Mouse (Mus musculus): ENCODE data around the gene Sorcs3. TPM values are rescaled to one million over a fixed set of nuclear protein-coding genes. Genes with fewer than 3 reads are reported as not detected.

The Sorcs3 gene
- polyA plus RNA-seq, 1 experiment from 2014 or later, result 0.46 TPM

DNA sequence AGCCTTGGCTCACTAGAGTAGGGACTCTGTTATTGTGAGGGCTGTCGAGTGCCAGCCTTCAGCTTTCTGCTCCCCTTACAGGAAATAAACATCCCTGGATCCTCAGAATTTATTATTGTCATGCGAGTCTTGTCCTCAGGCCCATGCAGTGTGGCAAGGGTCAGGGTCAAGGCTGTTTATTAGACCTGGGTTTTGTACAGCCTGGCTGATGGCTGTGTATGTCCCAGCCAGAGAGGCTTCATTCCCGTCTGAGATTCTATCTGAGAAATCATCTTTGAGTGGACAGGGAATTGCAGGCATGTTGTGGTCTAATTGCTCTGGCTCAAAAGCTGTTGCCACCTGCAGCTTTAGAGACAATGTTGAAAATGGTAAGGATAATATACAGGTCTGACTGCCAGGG, 285.3 kb downstream of the Sorcs3 start:
- no peak overlapping the region for H3K4me3 ChIP-seq
- H3K27me3 ChIP-seq (ENCODE audit: low read depth, poor library complexity, severe bottlenecking), result no peaks in the 10 kb centered on the region
- H3K36me3 ChIP-seq, result no peaks in the 10 kb centered on the region
- H3K9me3 ChIP-seq (replicated peaks), result no peaks in the 10 kb centered on the region
- no peak for DNase-seq (ENCODE audit: low spot score)
- H3K27ac ChIP-seq, result no peak overlapping the region
- no peaks in the 10 kb centered on the region for H3K4me1 ChIP-seq
- 73% methylated on average over 3 of the region's 3 CpGs for WGBS

DNA sequence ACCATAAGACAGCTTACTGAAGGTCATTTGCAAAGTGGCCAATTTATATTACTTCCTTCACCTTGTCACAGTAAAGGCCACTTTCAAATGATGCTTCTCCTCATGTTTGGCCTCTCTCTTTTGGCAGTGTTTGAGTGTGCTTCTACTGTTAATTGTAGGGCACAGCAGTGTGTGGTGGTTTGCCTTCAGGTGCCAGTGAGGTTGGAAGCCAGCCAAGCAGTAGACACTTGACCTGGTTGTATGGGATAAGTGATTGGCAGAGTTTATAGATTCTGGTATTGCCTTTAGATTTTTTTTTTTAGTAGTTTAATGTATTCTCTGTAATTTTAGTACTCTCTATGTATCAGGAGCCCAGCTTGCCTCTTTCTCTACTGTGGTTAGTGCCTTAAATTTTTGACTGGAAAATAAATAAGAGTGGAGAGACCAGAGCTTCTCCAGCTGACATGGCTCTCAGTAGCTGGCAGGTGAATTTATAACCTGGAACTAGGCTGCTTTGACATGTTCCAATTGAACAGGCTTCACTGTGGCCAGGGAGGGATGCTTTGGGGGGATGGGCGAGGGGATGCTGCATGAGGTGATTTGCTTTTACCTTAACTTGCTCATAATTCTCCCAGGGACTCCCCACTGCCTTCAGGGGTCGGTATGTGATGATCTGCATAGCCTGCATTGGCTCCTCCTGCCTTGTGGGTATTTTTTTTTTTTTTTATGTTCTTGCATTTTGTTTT, 298.2 kb downstream of the Sorcs3 start:
- Histone ChIP-seq H3K27ac (no peak overlapping the region), H3K9me3 (replicated peaks) (no peaks in the 10 kb centered on the region), H3K4me1 (no peaks in the 10 kb centered on the region), H3K36me3 (no peaks in the 10 kb centered on the region), H3K4me3 (no peak overlapping the region), H3K27me3 (ENCODE audit: low read depth, poor library complexity, severe bottlenecking) (no peaks in the 10 kb centered on the region)
- WGBS, result 65% methylated on average over 2 of the region's 2 CpGs
- no peak for DNase-seq (ENCODE audit: low spot score)

DNA sequence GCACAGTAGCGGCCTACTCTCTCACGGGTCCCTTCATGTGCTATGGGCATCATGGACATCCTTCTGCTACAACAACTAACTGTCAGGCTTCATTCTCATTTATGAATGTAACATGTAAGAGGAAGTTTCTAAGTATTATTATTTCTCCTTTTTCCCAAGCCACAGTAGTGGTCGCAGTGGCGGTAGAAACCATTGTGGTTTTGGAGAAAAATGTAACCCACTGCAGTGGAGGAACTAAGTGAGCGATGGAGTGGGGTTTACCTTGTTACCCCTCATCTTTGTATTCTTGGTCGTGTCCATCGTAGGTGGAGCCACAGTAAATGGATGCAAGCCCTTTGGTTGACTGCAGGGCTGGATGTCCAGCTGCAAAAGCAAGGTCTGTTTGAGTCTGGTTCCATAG, 318.0 kb downstream of the Sorcs3 start:
- WGBS, result 97% methylated on average over 7 of the region's 7 CpGs
- Histone ChIP-seq H3K4me1 (peaks cover 9% of the 10 kb centered on the region), H3K36me3 (no peaks in the 10 kb centered on the region), H3K27me3 (ENCODE audit: low read depth, poor library complexity, severe bottlenecking) (peaks cover 11% of the 10 kb centered on the region), H3K4me3 (no peak overlapping the region), H3K9me3 (replicated peaks) (no peaks in the 10 kb centered on the region), H3K27ac (no peak overlapping the region)
- no peak for DNase-seq (ENCODE audit: low spot score)

DNA sequence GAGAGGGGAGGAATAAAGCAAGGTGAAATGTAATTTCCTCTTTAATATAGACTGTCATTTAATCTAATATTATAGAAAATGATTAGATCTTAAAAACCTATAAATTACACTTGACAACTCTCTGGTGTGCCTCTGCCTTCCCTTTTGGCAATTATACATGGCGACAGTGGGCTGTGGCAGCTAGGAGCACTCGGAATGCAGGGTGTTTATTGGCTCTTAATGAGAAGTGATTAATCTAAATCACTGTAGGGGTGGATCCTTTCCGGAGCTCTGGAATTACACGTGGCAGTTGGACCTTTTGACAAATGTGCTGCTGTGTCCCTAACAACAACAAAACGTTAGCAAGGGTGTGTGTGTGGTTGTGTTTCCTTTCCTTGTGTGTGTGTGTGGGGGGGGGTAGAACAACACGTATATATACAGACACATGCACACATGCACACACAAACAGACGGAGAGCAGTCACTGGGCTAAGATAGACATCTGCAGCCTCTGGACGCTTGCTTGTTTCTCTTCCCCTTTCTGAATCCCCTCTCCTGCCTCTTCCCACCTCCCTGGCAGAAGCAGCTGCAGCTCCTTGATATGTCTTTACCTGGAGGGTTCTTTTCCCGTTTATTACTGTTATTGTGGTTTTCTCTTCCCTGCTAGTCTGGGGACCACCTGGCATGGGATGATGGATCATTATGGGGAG, 318.8 kb downstream of the Sorcs3 start:
- no peak for DNase-seq (ENCODE audit: low spot score)
- Histone ChIP-seq H3K4me1 (peaks cover 9% of the 10 kb centered on the region), H3K27ac (no peak overlapping the region), H3K27me3 (ENCODE audit: low read depth, poor library complexity, severe bottlenecking) (peaks cover 11% of the 10 kb centered on the region), H3K4me3 (no peak overlapping the region), H3K36me3 (no peaks in the 10 kb centered on the region), H3K9me3 (replicated peaks) (no peaks in the 10 kb centered on the region)
- 26% methylated on average over 9 of the region's 9 CpGs for WGBS

DNA sequence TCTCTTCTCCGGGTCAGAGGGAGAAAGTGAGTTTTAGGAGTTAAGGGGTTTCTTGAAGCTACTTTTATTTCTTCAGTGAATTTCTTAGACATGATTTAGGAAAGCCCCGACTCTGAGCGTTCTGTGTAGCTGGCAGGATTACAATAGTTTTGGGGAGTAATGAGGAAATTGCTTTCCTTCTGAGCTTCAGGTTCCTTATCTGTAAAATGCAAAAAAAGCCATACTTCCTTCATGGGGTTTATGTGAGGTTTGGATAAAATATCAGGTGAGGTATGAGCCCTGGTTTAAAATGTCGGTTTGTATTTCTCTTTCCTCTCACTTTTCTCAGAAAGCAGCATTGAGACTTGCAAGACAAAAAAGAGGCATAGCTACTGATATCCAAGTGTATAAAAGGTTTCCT, 327.8 kb downstream of the Sorcs3 start:
- 91% methylated on average over 4 of the region's 4 CpGs for WGBS
- DNase-seq (ENCODE audit: low spot score), result no peak
- Histone ChIP-seq H3K4me3 (no peak overlapping the region), H3K27ac (no peak overlapping the region), H3K9me3 (replicated peaks) (no peaks in the 10 kb centered on the region), H3K27me3 (ENCODE audit: low read depth, poor library complexity, severe bottlenecking) (no peaks in the 10 kb centered on the region), H3K36me3 (no peaks in the 10 kb centered on the region), H3K4me1 (no peaks in the 10 kb centered on the region)

DNA sequence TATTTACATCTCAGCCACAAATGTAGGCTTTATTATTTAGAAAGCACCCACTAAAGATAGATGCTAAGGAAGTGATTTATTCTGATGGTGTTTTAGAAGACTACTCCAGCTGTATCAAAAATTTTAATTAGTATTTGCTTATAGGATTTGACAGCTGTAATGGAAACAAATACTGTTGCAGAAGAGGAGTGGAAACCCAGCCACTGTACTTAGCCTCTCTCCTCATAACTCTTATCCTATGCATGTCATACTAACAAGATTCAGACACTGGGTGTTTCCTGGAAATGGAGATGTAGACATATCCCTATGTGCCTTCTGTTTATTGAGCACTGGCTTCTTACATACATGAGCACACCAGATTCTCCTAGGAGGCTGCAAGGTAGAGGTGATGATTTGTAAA, 338.5 kb downstream of the Sorcs3 start:
- Histone ChIP-seq H3K9me3 (replicated peaks) (no peaks in the 10 kb centered on the region), H3K4me3 (no peak overlapping the region), H3K4me1 (no peaks in the 10 kb centered on the region), H3K36me3 (no peaks in the 10 kb centered on the region), H3K27me3 (ENCODE audit: low read depth, poor library complexity, severe bottlenecking) (no peaks in the 10 kb centered on the region), H3K27ac (no peak overlapping the region)
- no peak for DNase-seq (ENCODE audit: low spot score)

DNA sequence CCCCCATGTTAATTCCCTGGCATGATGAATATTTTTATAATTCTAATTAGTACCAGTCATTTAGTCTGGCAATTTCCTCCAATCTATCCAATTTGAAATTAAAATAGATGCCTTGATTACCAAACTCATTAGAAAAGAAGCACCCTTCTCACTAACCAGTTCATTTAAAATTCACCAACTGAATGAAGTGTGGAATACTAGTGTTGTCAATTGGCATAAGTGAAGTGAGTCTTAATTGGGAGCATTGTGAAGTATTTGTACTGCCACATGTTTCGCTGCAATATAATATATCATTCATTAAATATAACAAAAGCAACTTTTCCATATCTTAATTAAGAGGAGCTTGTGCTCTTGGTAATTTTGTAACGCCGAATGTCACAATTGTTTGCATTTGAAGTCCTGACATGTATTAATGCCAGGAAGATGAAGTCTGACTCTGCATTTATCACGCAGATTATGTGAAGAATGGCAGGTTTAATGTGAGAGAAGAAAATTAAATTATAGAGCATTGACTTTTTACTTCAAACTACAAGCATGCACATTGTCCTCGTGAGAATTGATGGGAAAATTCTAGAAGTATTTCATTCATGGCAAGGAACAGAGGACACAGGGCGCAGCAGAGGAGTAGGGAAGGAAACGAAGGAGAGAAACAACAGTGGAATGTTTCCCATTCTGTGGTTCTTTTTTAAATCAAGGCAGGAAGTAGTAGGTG, 339.8 kb downstream of the Sorcs3 start:
- H3K4me3 ChIP-seq, result no peak overlapping the region
- no peaks in the 10 kb centered on the region for H3K27me3 ChIP-seq (ENCODE audit: low read depth, poor library complexity, severe bottlenecking)
- H3K36me3 ChIP-seq, result no peaks in the 10 kb centered on the region
- no peaks in the 10 kb centered on the region for H3K9me3 ChIP-seq (replicated peaks)
- no peak for DNase-seq (ENCODE audit: low spot score)
- no peaks in the 10 kb centered on the region for H3K4me1 ChIP-seq
- 91% methylated on average over 7 of the region's 7 CpGs for WGBS
- H3K27ac ChIP-seq, result no peak overlapping the region

DNA sequence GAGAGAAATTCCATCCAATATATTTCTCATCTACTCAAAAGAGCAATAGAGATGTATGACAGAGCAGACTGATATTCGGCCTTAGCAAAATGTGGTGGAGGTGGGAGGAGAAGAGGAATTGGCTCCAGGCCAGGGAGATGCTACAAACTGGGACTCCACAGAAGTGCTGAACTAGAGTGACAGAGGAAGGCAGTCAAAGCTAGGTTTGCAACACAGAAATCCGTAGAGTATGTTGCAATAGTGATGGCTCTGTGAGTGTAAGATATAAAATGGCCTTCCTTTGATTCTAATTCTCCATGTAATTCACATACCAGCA, 340.3 kb downstream of the Sorcs3 start:
- no peaks in the 10 kb centered on the region for H3K9me3 ChIP-seq (replicated peaks)
- no peaks in the 10 kb centered on the region for H3K27me3 ChIP-seq (ENCODE audit: low read depth, poor library complexity, severe bottlenecking)
- no peaks in the 10 kb centered on the region for H3K4me1 ChIP-seq
- H3K36me3 ChIP-seq, result no peaks in the 10 kb centered on the region
- no peak overlapping the region for H3K27ac ChIP-seq
- DNase-seq (ENCODE audit: low spot score), result no peak
- 97% methylated on average over 2 of the region's 2 CpGs for WGBS
- H3K4me3 ChIP-seq, result no peak overlapping the region

DNA sequence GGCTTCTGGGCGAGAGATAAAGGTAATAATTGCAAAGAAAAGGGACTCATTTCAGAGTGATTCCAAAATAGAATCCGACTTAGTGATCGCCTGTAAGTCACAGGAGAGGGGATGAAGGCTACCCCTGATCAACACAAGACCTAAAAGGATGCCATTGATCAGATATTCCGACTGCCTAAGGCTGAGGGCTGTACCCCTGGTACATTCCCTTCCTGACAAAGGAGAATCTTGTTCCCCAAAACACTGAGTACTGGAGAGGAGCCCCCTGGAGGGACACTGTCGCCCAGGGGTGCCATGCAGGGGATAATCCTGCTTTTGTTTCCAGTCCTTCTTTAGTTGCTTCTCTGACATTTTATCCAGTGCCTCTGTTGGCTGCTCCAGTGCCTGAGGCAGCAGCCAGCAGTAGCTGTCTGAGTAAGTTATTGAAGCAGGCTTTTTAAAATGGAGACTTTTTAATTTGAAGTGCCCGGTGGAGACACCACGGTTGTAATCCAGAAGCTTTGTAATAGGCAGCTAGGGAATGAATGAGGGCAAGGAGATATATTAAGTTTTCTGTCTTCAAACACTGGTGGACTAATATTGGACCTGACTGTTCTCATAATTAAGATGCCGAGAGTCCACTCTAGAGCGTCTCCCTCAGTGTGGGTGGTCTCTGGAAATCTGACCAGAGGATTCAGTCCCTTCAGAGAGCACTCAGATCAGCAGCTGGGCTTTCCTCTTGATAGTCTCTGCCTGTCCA, 342.5 kb downstream of the Sorcs3 start:
- WGBS, result 49% methylated on average over 9 of the region's 9 CpGs
- no peak for DNase-seq (ENCODE audit: low spot score)
- no peaks in the 10 kb centered on the region for H3K36me3 ChIP-seq
- H3K4me1 ChIP-seq, result no peaks in the 10 kb centered on the region
- no peaks in the 10 kb centered on the region for H3K9me3 ChIP-seq (replicated peaks)
- H3K4me3 ChIP-seq, result no peak overlapping the region
- no peaks in the 10 kb centered on the region for H3K27me3 ChIP-seq (ENCODE audit: low read depth, poor library complexity, severe bottlenecking)
- no peak overlapping the region for H3K27ac ChIP-seq

DNA sequence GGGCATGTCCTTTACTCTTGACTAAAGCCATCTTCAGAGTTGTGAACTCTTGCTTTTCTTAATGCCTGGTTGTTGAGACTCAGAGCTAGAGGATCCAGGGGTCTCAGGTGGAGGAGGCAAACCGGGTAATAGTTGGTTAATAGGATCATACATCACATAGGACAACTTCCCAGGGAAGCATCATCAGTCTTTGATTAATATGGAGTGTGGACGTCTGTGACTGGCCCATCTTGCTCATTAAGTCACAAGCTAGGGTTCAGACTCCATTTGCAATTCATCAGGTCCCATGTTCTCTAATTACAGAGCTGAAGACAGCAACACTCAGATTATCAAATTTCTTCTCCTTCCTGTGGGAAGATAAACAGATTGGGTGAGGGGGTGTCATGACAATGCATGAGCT, 353.6 kb downstream of the Sorcs3 start:
- no peaks in the 10 kb centered on the region for H3K36me3 ChIP-seq
- H3K9me3 ChIP-seq (replicated peaks), result no peaks in the 10 kb centered on the region
- no peaks in the 10 kb centered on the region for H3K4me1 ChIP-seq
- DNase-seq (ENCODE audit: low spot score), result no peak
- no peak overlapping the region for H3K27ac ChIP-seq
- H3K27me3 ChIP-seq (ENCODE audit: low read depth, poor library complexity, severe bottlenecking), result no peaks in the 10 kb centered on the region
- no peak overlapping the region for H3K4me3 ChIP-seq
- 40% methylated on average over 2 of the region's 2 CpGs for WGBS

DNA sequence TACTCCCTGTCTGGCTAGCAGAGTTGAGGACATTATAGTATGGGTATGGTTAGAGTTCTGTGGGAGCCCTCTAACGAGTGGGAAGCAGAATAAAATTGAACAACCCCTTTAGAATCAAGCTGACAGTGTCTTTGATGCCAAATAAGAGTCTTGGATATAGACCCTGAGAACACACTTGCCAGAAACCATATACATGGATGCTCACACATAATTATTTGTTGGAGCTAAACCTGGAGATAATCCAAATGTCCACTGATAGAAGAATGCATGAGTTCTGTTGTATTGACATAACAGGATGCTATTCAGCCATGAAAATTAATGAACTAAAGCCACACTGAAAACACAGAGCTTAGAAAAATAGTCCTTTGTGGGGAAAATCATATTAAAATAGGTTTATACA, 369.9 kb downstream of the Sorcs3 start:
- WGBS, result 69% methylated on average over 1 of the region's 1 CpGs
- Histone ChIP-seq H3K9me3 (replicated peaks) (no peaks in the 10 kb centered on the region), H3K4me3 (no peak overlapping the region), H3K36me3 (no peaks in the 10 kb centered on the region), H3K4me1 (no peaks in the 10 kb centered on the region), H3K27me3 (ENCODE audit: low read depth, poor library complexity, severe bottlenecking) (no peaks in the 10 kb centered on the region), H3K27ac (no peak overlapping the region)
- DNase-seq (ENCODE audit: low spot score), result no peak

DNA sequence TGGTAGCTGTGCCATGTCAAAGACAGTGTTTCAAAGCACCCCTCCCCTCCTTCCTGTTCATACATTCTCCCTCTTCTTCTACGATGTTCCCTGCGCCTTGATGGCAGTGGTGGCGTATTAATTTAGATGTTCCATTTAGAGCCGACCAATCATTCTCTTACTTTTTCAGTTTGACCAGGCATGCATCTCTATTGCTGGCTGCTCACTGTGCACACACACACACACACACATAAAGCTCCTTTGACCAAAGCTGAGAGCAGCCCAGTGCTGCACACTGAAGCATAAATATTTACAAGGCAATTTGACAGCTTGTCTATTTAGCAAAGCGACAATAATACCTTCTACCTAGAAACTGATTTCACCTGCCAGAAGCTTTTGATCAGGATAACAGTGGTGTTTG, 371.3 kb downstream of the Sorcs3 start:
- no peak overlapping the region for H3K27ac ChIP-seq
- DNase-seq (ENCODE audit: low spot score), result no peak
- WGBS, result 90% methylated on average over 5 of the region's 5 CpGs
- H3K36me3 ChIP-seq, result no peaks in the 10 kb centered on the region
- no peaks in the 10 kb centered on the region for H3K4me1 ChIP-seq
- no peaks in the 10 kb centered on the region for H3K27me3 ChIP-seq (ENCODE audit: low read depth, poor library complexity, severe bottlenecking)
- no peak overlapping the region for H3K4me3 ChIP-seq
- no peaks in the 10 kb centered on the region for H3K9me3 ChIP-seq (replicated peaks)
